Mouse (Mus musculus): ENCODE results near the gene Prss36. TPM values are rescaled to one million over a fixed set of nuclear protein-coding genes. Genes with fewer than 3 reads are reported as not detected.
"Not testable (repeated sequence)": the region's sequence is repeated elsewhere in the genome, so short reads cannot be mapped to it uniquely, and the experiment has no call there.

Gene Prss36
- total and polyA plus RNA-seq, 2 experiments from 2014 or later: 15.5 to 20.1 TPM

- H3K4me1 ChIP-seq (ENCODE audit: insufficient read depth, low read length): peaks cover 12% of the 10 kb centered on the region; the same call in 1 of the 2 replicates
- no peak for TF ChIP-seq CTCF (IDR thresholded peaks at IDR 0.05)
- ATAC-seq (ENCODE audit: low FRiP score) (no peak), DNase-seq (ENCODE audit: low spot score) (no peak)
- H3K27ac ChIP-seq (ENCODE audit: low read depth, low read length): no peak overlapping the region
- H3K27me3 ChIP-seq (ENCODE audit: insufficient read depth, low read length): no peaks in the 10 kb centered on the region
- 85% methylated on average over 2 of the region's 2 CpGs for WGBS
- H3K4me3 ChIP-seq (ENCODE audit: low read depth, low read length): no peak overlapping the region
- H3K9me3 ChIP-seq (ENCODE audit: low read length): no peaks in the 10 kb centered on the region
- H3K36me3 ChIP-seq (ENCODE audit: insufficient read depth, low read length): peaks cover 8% of the 10 kb centered on the region; the same call in 1 of the 2 replicates
- H3K9ac ChIP-seq (replicated peaks; ENCODE audit: low read length, poor library complexity, severe bottlenecking): no peak overlapping the region
- H3K4me2 ChIP-seq (ENCODE audit: low read depth, low read length, poor library complexity, severe bottlenecking): no peak overlapping the region
Observed at GRCm38 (mm10) chr7:127901772-127902171, 44.8 kb downstream of the Prss36 start.

GRCm38 (mm10) chr7:127899997-127900396, 46.5 kb downstream of the Prss36 start:
- no peak overlapping the region for H3K27ac ChIP-seq (ENCODE audit: low read depth, low read length)
- DNase-seq (ENCODE audit: low spot score): no peak

GRCm38 (mm10) chr7:127898179-127898956, 48.2 kb downstream of the Prss36 start:
- no peak for ATAC-seq (ENCODE audit: low FRiP score)
- 39% methylated on average over 10 of the region's 10 CpGs for WGBS
- H3K4me3 ChIP-seq (ENCODE audit: low read depth, low read length): no peak overlapping the region
- H3K27ac ChIP-seq (ENCODE audit: low read depth, low read length): no peak overlapping the region
- no peak overlapping the region for H3K4me2 ChIP-seq (ENCODE audit: low read depth, low read length, poor library complexity, severe bottlenecking)
- DNase-seq (ENCODE audit: low spot score): no peak
- 0 out of 2 replicates have a peak, but pooled peaks cover under 1% of the 10 kb centered on the region for H3K36me3 ChIP-seq (ENCODE audit: insufficient read depth, low read length)
- H3K9ac ChIP-seq (replicated peaks; ENCODE audit: low read length, poor library complexity, severe bottlenecking): no peak overlapping the region
- no peaks in the 10 kb centered on the region for H3K4me1 ChIP-seq (ENCODE audit: insufficient read depth, low read length)
- no peaks in the 10 kb centered on the region for H3K9me3 ChIP-seq (ENCODE audit: low read length)
- no peak for TF ChIP-seq CTCF (IDR thresholded peaks at IDR 0.05)
- H3K27me3 ChIP-seq (ENCODE audit: insufficient read depth, low read length): no peaks in the 10 kb centered on the region

More at GRCm38 (mm10) chr7:127899997-127900396, 46.5 kb downstream of the Prss36 start:
- no peak overlapping the region for H3K9ac ChIP-seq (replicated peaks; ENCODE audit: low read length, poor library complexity, severe bottlenecking)
- H3K4me2 ChIP-seq (ENCODE audit: low read depth, low read length, poor library complexity, severe bottlenecking): no peak overlapping the region
- 48% methylated on average over 7 of the region's 7 CpGs for WGBS
- peaks cover 8% of the 10 kb centered on the region; the same call in 1 of the 2 replicates for H3K4me1 ChIP-seq (ENCODE audit: insufficient read depth, low read length)
- no peak for TF ChIP-seq CTCF (IDR thresholded peaks at IDR 0.05)
- no peaks in the 10 kb centered on the region for H3K9me3 ChIP-seq (ENCODE audit: low read length)
- no peaks in the 10 kb centered on the region for H3K27me3 ChIP-seq (ENCODE audit: insufficient read depth, low read length)
- H3K4me3 ChIP-seq (ENCODE audit: low read depth, low read length): no peak overlapping the region
- H3K36me3 ChIP-seq (ENCODE audit: insufficient read depth, low read length): no peaks in the 10 kb centered on the region
- ATAC-seq (ENCODE audit: low FRiP score): no peak

GRCm38 (mm10) chr7:127897542-127897941, 49.0 kb downstream of the Prss36 start:
- no peaks in the 10 kb centered on the region for H3K4me1 ChIP-seq (ENCODE audit: insufficient read depth, low read length)
- H3K9me3 ChIP-seq (ENCODE audit: low read length): no peaks in the 10 kb centered on the region
- peaks cover 9% of the 10 kb centered on the region; the same call in 1 of the 2 replicates for H3K36me3 ChIP-seq (ENCODE audit: insufficient read depth, low read length)
- no peaks in the 10 kb centered on the region for H3K27me3 ChIP-seq (ENCODE audit: insufficient read depth, low read length)
- no peak overlapping the region for H3K9ac ChIP-seq (replicated peaks; ENCODE audit: low read length, poor library complexity, severe bottlenecking)
- H3K27ac ChIP-seq (ENCODE audit: low read depth, low read length): no peak overlapping the region
- no peak for ATAC-seq (ENCODE audit: low FRiP score)
- 91% methylated on average over 7 of the region's 7 CpGs for WGBS
- H3K4me2 ChIP-seq (ENCODE audit: low read depth, low read length, poor library complexity, severe bottlenecking): no peak overlapping the region
- DNase-seq (ENCODE audit: low spot score): no peak
- H3K4me3 ChIP-seq (ENCODE audit: low read depth, low read length): no peak overlapping the region
- TF ChIP-seq CTCF (IDR thresholded peaks at IDR 0.05): no peak

GRCm38 (mm10) chr7:127896384-127896783, 50.1 kb downstream of the Prss36 start:
- Histone ChIP-seq H3K4me3 (ENCODE audit: low read depth, low read length) (no peak overlapping the region), H3K9me3 (ENCODE audit: low read length) (no peaks in the 10 kb centered on the region), H3K27ac (ENCODE audit: low read depth, low read length) (no peak overlapping the region), H3K9ac (replicated peaks; ENCODE audit: low read length, poor library complexity, severe bottlenecking) (no peak overlapping the region), H3K4me1 (ENCODE audit: insufficient read depth, low read length) (no peaks in the 10 kb centered on the region), H3K36me3 (ENCODE audit: insufficient read depth, low read length) (peaks cover 15% of the 10 kb centered on the region; the same call in 1 of the 2 replicates), H3K4me2 (ENCODE audit: low read depth, low read length, poor library complexity, severe bottlenecking) (no peak overlapping the region), H3K27me3 (ENCODE audit: insufficient read depth, low read length) (no peaks in the 10 kb centered on the region)
- WGBS: 64% methylated on average over 13 of the region's 13 CpGs
- ATAC-seq (ENCODE audit: low FRiP score): no peak
- TF ChIP-seq CTCF (IDR thresholded peaks at IDR 0.05): peak; percentile 78
- DNase-seq (ENCODE audit: low spot score): peak; percentile 49

- Histone ChIP-seq H3K27ac (ENCODE audit: low read depth, low read length) (0 out of 2 replicates have a peak overlapping the region, but pooled peaks have one; percentile 71), H3K4me3 (ENCODE audit: low read depth, low read length) (peak overlapping the region; percentile 60; the same call in 1 of the 2 replicates), H3K36me3 (ENCODE audit: insufficient read depth, low read length) (peaks cover 15% of the 10 kb centered on the region; the same call in 1 of the 2 replicates), H3K4me2 (ENCODE audit: low read depth, low read length, poor library complexity, severe bottlenecking) (peak overlapping the region; percentile 74; the same call in 1 of the 2 replicates)
- H3K27me3 ChIP-seq (ENCODE audit: insufficient read depth, low read length); H3K9ac ChIP-seq (replicated peaks; ENCODE audit: low read length, poor library complexity, severe bottlenecking); DNase-seq (ENCODE audit: low spot score); H3K9me3 ChIP-seq (ENCODE audit: low read length); ATAC-seq (ENCODE audit: low FRiP score); H3K4me1 ChIP-seq (ENCODE audit: insufficient read depth, low read length): not testable (repeated sequence)
- WGBS: 72% methylated on average over 7 of the region's 7 CpGs
Observed at GRCm38 (mm10) chr7:127895891-127896290, 50.6 kb downstream of the Prss36 start.
